Mouse (Mus musculus): ENCODE measurements around the gene Hist1h1c.

DNA sequence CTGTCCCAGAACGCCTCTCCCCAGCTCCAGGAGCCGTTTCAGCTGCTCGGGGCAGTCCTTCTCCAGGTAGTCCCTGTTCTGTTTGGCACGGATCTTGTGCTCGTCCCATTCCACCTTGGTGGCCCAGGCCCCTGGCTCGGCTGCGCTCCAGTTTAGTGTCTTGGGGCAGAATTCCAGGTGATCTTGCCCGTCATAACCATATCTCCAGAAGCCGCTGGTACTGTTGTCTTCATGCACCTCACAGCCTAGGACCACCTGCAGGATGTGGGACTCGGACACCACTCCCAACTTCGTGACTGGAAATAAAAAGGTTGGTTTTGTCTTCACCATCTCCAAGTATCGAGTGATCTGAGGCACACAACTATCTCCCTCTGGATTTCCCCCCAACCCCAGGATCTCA is 31.8 kb upstream of the Hist1h1c start:
- no peak for TF ChIP-seq POLR2A (IDR thresholded peaks at IDR 0.05; ENCODE audit: insufficient read depth, low read length)
- TF ChIP-seq CTCF (IDR thresholded peaks at IDR 0.05; ENCODE audit: low read depth, low read length): no peak
